Mouse (Mus musculus): ENCODE data around the gene Tulp1. TPM values are rescaled to one million over a fixed set of nuclear protein-coding genes. Genes with fewer than 3 reads are reported as not detected.
A peak's percentile ranks its signal among the peaks of the same experiment; 100 is the strongest.
"Not testable (repeated sequence)": the region's sequence is repeated elsewhere in the genome, so short reads cannot be mapped to it uniquely, and the experiment has no call there.

Gene Tulp1
- total RNA-seq (2021) = not detected
- long read RNA-seq, experiment 1 = 0 reads
- long read RNA-seq, experiment 2, partial matches to known transcripts = 0 of 1 reads
- long read RNA-seq, experiment 2, other reads (novel, unspliced or antisense) = 1 of 1 reads

DNA sequence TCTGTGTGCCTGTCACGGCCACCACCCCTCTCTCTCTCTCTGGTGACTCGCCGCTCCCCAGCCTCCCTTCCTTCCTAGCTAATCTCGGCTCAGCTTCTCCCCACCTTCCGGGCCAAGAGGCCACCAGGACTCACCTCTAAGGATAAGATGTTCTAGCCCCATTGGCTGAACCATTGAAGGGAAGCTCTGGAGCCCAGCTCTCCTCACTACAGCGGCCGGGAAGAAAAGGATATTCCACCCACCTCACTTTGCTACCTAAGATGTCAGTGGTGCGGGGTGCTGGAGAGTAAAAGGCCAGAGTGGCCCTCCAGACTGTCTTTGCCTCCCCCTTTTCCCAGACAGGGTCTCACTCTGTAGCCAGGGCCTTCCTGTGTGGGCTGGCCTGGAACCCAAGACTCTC is at the start of gene Tulp1:
TSS of gene Tulp1 (minus strand) at position 101 of the 400 bp plus-strand sequence.
- DNase-seq (ENCODE audit: low spot score in 2 of 2) = no peak

DNA sequence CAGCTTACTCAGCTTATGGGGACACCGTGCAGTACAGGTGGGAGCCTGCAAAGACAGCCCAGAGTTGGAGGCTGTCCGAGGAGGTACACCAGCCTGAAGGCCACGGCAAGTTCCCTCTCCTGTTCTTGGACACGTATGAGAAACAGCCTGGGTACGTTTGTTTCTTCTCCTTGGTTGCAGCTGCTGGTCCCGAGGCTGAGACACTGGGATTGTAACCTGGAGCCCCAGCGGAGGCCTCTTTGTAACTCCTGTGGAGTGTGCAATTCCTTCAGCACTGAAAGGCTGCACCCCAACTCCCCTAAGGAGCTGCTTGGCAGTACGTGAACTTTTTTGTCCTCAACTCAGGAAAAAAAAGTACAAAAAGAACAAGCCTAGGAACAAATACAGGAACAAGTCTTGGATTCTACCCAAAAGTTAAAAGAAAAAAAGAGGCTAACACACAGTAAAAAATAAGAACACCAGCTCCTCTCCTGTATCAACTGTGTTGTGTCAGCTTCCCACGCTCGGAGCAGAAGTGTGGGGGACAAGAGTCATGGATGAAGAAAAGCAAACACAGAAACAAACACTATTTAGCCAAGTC is 46.4 kb upstream of the Tulp1 start:
- no peak for DNase-seq (ENCODE audit: low spot score in 2 of 2)

DNA sequence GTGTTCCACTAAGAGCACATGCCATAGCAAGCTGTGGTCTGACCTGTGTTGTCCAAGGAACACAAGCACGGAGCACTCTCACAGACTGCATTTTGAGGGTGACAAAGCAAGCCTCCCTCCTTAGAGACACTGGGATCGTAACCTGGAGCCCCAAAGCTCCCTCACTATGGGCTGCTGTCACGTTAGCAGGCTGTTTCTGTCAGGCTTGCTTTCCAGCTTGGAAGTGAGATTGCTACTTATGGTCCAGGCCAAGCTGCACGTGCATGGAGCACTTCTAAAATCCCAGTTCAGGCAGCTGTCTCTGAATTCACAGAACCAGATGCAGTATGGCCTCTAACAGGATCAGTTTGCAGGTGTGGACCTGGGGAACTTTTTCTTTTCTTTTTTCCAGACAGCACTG is 45.7 kb upstream of the Tulp1 start:
- DNase-seq (ENCODE audit: low spot score in 2 of 2) = no peak

DNA sequence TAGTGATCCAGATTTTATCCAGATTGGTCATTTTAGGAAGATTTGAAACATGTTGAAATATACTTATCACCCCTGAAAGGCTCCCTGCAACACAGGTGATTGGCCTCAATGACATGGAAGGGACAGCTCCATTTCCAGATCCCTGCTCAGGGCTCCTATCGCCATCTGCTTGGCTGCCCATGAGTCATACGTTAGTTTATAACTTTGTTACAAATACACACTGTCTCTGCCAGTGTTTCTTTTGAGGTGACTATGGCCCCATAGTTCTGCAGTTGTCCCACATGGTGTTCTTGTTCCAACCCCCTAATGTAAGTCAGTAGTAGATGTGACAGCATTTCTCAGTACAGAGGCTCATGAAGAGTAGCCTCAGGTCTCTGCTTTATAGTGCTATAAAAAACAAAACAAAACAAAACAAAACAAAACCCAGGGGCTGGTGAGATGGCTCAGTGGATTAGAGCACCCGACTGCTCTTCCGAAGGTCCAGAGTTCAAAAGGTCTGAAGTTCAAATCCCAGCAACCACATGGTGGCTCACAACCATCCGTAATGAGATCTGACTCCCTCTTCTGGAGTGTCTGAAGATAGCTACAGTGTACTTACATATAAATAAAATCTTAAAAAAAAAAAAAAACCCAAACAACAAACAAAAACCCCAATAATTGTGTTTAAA is 43.4 kb upstream of the Tulp1 start:
- DNase-seq (ENCODE audit: low spot score in 2 of 2) = no peak

DNA sequence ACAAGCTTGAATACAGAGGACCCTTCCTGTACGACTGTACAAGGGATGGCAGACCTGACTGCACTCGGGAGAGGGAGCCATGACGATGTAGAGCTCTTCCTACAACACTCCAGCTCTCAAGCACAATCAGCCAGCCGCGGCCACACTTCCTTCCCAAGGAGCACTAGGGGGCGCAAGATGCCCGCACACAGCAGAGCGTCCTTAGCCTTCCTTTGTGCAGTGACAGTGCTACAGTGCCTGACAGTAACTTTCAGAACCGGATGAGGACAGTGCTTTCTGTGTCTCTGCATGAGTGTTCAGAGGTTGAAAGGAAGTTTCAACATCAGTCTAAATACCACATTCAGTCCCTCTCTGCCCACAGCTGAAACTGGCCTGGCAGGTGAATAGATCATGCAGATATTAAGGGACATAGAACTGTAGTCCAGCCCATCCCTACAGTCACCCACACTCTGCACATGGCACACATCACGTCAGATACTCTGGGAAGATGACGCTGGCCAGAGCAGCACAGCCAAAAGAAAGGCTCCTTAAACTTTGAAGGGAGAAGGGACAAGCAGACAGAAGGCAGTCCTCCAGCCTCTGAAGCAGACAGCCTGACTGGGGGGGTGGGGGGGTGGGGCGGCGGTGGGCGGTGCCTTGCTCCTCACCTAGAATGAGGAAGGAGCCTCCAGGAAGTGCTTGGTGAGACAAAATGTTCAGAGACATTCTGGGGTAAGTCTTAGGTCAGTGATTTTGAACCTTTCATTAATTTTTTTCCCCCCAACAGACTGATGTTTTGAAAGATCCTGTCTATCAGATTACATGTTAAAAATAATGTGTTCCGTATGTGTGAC is 42.6 kb upstream of the Tulp1 start:
- peak; percentile 79 to 83 for DNase-seq (ENCODE audit: low spot score in 2 of 2)

DNA sequence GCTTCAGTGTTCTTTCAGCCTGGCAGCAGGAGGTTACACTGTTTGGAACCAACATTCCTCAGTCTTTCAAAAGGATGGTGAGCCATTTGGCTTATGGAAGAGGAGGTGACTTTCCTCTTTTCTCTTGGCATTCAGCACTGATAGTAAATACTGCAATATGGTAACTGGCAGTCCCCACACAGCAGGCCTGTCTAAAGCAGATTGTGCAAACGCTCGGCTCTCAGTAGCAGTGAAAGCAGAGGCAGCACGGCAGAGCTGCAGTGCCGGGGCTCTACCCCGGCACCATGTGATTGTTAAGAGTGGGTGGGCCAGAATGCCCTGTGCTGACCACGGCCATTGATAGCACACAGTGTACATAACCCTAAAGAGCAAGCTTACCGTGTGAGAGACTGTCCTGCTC is 41.4 kb upstream of the Tulp1 start:
- DNase-seq (ENCODE audit: low spot score in 2 of 2) = no peak

DNA sequence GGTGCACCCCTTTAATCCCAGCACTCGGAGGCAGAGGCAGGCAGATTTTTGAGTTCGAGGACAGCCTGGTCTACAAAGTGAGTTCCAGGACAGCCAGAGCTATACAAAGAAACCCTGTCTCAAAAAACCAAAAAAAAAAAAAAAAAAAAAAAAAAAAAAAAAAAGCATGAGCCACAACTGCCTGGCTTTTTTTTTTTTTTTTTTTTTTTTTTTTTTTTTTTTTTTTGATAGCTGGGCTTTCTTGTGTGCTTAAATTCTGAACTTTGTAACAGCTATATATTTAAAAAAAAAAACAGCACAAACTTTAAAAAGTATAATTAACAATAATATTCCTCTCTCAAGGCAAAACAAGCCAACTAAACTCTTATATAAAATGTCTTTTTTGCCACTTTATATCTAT is 39.7 kb upstream of the Tulp1 start:
- not testable (repeated sequence) for DNase-seq (ENCODE audit: low spot score in 2 of 2)

DNA sequence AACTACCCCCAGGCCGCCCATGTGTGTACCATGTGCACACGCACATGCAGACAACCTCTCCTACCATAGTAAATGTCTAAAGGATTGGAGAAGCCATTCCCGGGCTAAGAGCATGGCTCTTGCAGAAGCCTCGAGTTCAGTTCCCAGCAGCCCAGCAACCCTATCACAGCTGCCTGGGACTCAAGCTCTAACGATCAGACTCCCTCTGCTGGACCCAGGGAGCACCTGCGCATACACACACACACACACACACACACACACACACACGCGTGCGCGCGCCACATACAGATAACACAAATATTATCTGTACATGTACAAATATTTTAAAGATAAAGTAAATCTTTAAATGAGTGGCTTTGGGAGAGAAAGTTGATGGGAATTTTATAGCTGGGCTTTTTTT is 39.3 kb upstream of the Tulp1 start:
- no peak for DNase-seq (ENCODE audit: low spot score in 2 of 2)

DNA sequence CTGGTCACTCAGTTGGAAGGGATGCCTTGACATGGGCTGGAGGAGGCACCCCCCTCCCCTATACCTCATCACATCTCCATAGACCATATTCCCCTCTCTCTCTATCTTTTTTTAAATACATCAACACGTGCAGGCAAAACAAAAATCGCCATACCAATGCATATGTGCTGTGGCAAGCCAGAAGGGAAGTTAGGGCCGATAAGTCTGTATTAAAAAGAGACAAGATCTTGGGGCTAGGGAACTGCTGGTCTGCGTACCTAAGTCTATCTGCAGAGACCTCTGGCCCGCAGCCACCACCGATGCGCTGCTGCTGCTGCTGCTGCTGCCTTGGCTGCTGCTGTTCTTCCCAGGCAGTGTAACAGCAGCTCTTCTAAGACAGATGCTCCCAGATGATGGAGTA is 30.0 kb upstream of the Tulp1 start:
- no peak for DNase-seq (ENCODE audit: low spot score in 2 of 2)

DNA sequence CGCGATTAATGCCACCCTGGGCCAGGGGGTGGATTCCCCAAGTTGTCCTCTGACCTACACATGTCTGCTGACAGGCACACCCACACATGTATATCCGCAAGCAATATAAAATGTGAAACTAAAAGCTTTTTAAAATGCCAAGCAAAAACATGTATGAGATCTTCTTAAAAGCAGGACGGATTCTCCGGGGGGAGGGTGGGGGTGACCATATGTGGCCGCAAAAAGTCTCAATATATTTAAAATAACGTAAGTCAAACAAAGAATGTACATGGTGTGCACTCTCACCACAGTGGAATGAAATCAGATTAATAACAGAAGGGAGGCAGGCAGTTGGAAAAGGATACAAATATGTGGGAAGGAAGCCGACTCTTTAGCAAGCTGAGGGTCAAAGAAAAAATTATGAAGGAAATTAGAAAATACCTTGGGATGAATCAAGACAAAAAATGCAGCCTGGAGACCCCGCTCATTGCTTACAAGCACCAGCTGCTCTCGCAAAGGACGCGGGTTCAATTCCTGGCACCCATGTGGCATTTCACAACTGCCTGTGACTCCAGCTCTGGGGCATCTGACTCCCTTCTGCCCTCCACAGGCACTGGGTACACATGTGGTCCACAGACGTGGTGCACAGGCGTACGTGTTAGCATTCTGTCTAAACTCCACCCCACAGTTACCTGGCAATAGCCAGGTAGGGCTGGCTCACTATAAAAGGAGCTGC is 29.2 kb upstream of the Tulp1 start:
- no peak for DNase-seq (ENCODE audit: low spot score in 2 of 2)

DNA sequence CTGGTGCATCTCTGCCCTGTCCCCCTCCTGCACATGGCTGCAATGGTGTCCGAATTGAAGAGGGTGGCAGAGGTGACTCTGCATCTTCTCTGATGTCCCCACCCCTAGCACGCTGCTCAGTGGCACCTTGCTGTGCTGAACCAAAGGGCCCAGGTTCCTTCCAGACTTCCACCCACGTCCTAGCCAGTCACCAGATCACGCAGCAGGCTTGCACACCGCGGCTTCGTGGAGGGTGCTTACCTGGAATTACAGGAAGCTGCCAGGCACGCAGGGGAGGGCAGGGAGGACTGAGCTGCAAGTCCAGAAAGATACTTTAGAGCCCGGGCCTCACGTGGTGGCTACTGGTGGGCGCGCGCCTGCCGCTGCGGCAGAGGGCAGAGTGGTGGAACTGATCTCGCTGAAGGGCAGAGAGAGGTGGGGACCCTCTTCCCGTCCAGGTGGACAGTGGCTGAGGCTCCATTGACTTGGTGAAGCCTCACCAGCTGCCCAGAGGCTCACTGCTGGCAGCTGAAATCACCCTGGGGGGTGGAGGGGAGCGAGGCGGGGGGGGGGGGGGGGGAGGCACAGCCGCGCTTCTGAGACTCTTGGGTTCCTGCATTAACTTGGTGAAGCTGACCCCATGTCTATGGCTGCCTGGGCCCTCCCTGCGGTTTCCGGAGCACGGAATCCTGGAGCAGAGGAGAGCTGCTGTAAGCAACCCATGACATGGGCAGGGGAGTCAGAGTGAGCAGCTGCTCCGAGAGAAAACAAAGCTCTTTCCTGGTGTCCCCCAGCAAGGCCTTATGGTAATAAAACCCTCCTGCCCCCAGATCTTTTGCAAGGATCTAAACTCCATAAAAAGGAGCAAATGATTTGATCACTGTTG is 26.8 kb upstream of the Tulp1 start:
- no peak for DNase-seq (ENCODE audit: low spot score in 2 of 2)

DNA sequence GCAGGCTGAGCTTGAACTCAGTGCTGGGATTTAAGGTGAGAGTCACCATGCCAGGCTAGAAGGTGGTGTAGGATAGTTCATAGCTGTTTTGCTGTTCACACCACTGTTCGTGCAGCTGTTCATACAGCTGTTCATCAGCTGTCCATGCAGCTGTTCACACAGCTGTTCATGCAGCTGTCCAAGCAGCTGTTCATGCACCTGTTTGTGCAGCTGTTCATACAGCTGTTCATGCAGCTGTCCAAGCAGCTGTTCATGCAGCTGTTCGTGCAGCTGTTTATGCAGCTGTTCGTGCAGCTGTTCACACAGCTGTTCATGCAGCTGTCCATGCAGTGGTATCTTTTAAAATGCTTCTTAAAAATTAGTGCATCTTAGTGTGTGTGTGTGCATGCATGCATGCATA is 23.5 kb upstream of the Tulp1 start:
- DNase-seq (ENCODE audit: low spot score in 2 of 2) = no peak

DNA sequence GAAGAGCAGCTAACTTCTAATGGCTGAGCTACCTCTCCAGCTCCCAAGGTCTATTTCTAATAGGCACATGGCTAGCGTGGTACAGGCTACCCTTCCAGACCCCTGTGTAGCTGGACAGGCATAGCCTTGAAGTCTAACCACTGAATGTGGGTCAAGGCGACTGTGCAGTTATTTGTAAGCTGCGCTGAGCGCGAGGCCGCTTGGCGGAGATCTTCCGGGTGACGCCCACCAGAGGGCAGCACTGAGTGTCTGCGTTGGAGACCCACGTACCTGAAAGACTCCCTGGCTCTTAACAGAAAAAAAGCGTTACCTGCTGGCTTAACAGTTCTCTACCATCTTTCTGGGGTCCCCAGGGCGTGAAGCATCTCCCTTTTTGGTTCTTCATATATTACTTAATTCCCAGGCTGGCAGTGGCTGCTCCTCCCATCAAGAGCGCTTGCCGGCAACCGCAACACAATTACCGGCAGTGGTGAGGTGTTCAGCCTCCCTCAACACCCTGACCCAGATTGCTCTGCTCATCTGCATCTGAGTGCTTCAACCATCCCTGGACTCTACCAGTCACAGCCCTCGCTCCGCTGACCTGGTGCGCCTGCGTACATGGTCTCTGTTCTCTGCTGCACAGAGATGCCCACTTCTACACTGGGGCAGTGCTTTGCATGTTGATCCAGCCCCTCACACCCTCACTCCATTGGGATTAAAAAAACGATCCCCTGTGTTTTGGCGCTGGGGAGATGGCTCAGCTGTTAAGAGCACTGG is 21.3 kb upstream of the Tulp1 start:
- DNase-seq (ENCODE audit: low spot score in 2 of 2) = peak; percentile 82 to 89

DNA sequence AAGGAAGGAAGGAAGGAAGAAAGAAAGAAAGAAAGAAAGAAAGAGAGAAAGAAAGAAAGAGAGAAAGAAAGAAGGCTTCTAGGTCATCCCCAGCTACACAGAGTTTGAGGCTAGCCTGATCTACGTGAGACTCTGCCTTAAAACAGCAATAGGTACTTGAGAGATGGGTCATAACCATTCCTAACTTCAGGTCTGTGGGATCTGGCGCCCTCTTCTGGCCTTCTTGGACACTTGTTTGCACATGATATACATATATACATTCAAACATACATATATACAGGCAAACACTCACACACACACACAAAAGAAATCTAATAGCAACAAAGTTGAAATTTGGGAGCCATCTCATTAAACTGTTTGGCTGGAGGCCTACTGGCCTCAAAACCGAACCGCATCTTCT is 19.3 kb upstream of the Tulp1 start:
- DNase-seq (ENCODE audit: low spot score in 2 of 2) = peak in 1 of 2 experiments; percentile 40

DNA sequence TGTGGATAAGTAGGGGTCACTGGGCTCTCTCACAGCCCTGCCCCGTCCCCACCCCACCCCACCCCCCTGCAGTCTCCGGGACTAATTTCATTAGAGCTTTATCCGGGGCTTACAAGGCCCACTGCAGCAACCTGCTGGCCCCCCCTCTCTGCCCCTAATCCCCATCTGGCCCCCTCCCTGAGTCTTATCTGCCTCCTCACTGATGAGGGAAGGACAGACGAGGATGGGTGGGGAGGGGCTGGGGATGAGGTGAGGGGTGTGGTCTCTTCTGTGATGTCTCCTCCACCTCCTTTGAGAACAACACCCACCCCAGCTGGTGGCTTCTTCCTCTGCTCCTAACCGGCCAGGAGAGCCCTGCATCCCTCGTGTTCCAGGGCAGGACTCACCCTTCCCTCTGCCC is 15.2 kb upstream of the Tulp1 start:
- DNase-seq (ENCODE audit: low spot score in 2 of 2) = no peak

DNA sequence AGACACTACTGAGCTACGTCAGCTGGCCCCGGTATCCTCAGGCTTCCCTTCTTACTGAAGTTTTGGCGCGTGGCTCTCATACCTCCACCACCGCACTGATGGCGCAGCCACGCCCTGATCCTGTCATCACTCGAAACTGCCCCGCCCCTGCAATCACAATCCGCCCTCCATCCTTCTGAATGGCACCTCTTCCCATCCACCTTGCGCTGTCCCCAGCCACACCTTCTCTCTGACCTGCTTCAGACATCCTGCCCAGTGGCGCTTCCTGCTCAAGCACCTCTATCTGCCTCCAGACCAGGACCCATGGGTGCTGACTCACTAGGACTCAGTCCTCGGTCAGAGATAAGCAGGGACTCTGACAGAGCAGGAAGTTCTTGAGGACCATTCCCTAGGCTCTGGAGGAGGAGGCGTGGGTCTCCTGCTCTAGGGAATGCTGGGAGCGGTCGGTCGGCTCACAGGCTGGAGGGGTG is 10.6 kb upstream of the Tulp1 start:
- DNase-seq (ENCODE audit: low spot score in 2 of 2) = no peak

DNA sequence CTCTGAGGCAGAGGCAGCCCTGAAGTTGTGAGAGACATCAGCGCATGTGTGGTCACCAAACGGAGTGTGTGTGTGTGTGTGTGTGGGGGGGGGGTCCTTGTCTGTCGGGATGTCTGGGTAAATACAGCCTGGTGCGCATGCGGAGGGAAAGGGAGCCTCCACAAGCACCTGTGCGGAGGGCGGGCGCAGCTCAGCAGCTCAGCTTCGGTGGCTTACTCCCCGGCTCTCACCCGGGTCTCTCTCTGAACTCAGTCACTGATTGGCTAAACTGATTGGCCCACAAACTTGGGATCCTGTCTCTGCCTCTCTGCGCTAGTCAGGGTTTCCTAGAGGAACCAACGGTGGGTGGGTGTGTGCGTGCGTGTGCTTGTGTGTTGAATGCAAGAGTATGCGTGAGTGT is 9.5 kb upstream of the Tulp1 start:
- no peak for DNase-seq (ENCODE audit: low spot score in 2 of 2)

DNA sequence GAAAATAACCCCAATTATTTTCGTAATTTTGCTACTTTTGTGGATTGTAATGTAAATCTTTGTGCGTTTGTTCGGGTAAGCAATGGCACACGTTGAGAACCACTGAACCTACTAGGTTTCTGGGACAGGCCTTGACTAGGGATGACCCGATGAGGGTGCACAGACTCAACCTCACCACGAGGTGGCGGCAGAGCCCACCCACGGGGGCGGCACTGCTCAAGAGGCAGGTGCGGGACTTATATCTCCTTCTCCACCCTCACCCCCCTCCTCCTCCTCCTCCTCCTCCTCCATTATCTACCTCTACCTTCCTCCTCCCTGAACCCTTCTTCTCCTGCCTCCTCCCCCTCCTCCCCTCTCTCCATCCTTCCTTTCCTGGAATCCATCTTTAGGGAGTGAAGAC is 8.8 kb upstream of the Tulp1 start:
- peak; percentile 44 to 67 for DNase-seq (ENCODE audit: low spot score in 2 of 2)

DNA sequence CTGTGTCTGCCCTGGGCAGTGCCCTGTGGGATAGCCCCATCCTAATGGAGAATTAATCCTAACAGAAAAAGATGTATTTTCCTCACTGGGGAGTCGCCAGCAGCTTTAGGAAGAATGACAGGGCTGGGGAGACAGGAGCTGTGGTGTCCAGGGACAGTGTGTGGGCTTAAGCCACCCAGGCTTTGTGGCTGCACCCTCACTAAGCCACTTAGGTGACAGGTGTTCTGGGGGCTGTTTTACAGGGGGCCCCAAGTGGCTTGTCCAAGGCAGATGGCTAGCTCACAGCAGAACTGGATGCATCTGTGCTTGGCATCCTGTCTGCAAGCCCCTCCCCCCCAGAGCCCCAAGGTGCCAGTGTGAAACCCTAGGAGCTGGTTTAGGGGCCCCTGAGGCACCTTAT is 6.9 kb upstream of the Tulp1 start:
- no peak for DNase-seq (ENCODE audit: low spot score in 2 of 2)

DNA sequence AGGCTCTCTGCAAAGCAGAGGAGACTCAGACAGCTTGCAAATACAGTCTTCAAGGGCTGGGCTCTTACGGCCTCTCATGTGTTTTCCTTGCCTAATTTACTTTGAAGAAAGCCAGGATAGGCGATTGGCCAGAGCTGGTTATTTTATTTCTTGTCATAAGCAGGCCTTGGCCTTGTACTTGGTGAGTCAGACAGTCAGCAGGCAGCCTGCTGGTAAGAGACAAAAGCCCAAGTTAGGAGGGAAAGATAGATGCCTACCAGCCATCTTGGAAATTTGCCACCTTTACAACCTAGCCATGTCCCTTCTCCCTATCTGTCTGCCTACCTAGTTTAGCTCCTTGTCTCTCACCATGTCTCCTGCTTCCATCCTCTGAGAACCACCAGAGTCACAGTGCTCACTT is 6.3 kb upstream of the Tulp1 start:
- no peak for DNase-seq (ENCODE audit: low spot score in 2 of 2)

Measured in adrenal gland, adult 18-20 months (tissue).